9 mouse cellular contexts compared by ENCODE assay signal in genomic region chr5:149411509-149412193, GRCm38 (mm10). TPM values are rescaled to one million over a fixed set of nuclear protein-coding genes. Genes with fewer than 3 reads are reported as not detected.
DNase-seq lines count a peak whose midpoint lies in the region; ATAC-seq lines count a peak whose summit lies in the region.
"Had no signal": no experiment of that assay in that cellular context is flagged by ENCODE, and none has a peak within 500 bp of the region (broad histone marks: within the 10 kb centered on the region; RNA-seq: fewer than 3 reads in every experiment).

Gene Medag, plus strand, starts transcription at chr5:149411749.

- H3K9ac ChIP-seq in hindbrain, embryonic 14.5 days, result peak within 1 kb of the TSS; percentile 52

- ATAC-seq in hindbrain, embryonic 14.5 days (ENCODE audit: low FRiP score), result peak; percentile 51
- peak; percentile 38 for ATAC-seq in megakaryocyte progenitor cell, adult 5-6 weeks (replicated peaks; ENCODE audit: poor library complexity)
- ATAC-seq in erythroblast, adult 5-6 weeks (replicated peaks; ENCODE audit: low FRiP score, poor library complexity, severe bottlenecking), result no peak

- H3K27me3 ChIP-seq in hindbrain, embryonic 14.5 days (ENCODE audit: control insufficient read depth, insufficient read depth, low read length), result 0 out of 2 replicates have a peak, but pooled peaks cover 5% of the 10 kb centered on the region

- H3K4me1 ChIP-seq in hindbrain, embryonic 14.5 days (replicated peaks; ENCODE audit: control insufficient read depth, insufficient read depth, low read length), result peaks cover 17% of the 10 kb centered on the region

- H3K4me3 ChIP-seq in hindbrain, embryonic 14.5 days (replicated peaks; ENCODE audit: low read length), result peak within 1 kb of the TSS; percentile 24

- peak; percentile 66 for DNase-seq in adipocyte (ENCODE audit: low spot score)
- peak; percentile 33 to 74 for DNase-seq in cerebellum, postnatal 4 days (ENCODE audit: low spot score in 2 of 2)
- DNase-seq in gastrocnemius, postnatal 10 days, result peak; percentile 78
- DNase-seq in hindbrain, embryonic 14.5 days (ENCODE audit: low spot score), result peak; percentile 49
- DNase-seq in left cerebral cortex, postnatal 14 days (ENCODE audit: low spot score in 2 of 2), result peak; percentile 55 to 73
- DNase-seq in right cerebral cortex, postnatal 36 days (ENCODE audit: low spot score in 2 of 2), result peak; percentile 58 to 64

- WGBS in hindbrain, embryonic 14.5 days, result 3% methylated on average over 38 of the region's 38 CpGs

- intact Hi-C loops in left cerebral cortex, postnatal 14 days (cut with DNase I), result loop anchor here (2.0 kb wide), 1 partner anchor 29 kb away; no protein-coding TSS in a partner anchor

- H3K4me2 ChIP-seq in hindbrain, embryonic 14.5 days (replicated peaks), result peak within 1 kb of the TSS; percentile 53

- no peaks in the 10 kb centered on the region for H3K9me3 ChIP-seq in hindbrain, embryonic 14.5 days (ENCODE audit: control insufficient read depth, low read length)

- H3K27ac ChIP-seq in hindbrain, embryonic 14.5 days, result peak within 1 kb of the TSS; percentile 55

- no peaks in the 10 kb centered on the region for H3K36me3 ChIP-seq in hindbrain, embryonic 14.5 days (replicated peaks; ENCODE audit: control insufficient read depth, insufficient read depth)

RNA-seq across cellular contexts. Expression of gene Medag, which starts in this region (rescaled TPM):
- 10 to 100 TPM; 19.6 to 21.6 TPM for total RNA-seq in gastrocnemius, postnatal 10 days (2021)
- 2.5 and 4.0 TPM in 2 replicates for polyA plus RNA-seq in hindbrain, embryonic 14.5 days (2014; fragmentation: Nextera tagmentation; extraction: Ambion mirVana)
- 1 to 10 TPM; 6.6 to 8.5 TPM for total RNA-seq in left cerebral cortex, postnatal 14 days (2021)
- total RNA-seq in megakaryocyte progenitor cell, adult 5-6 weeks (2015), result 0.07 TPM in 1 of 2 replicates, not detected in the other
- not detected in 2 replicates for total RNA-seq in megakaryocyte progenitor cell, adult 5-6 weeks (2017)
- total RNA-seq in erythroblast, adult 5-6 weeks (2015; ENCODE audit: low replicate concordance), result not detected in 2 replicates
- not detected in 2 replicates for total RNA-seq in erythroblast, adult 5-6 weeks (2017; ENCODE audit: low replicate concordance)
- total RNA-seq: neutrophil, adult 5-6 weeks had no signal

Comparison
In these comparisons a context has a peak if more than half of its experiments do, and no peak if none do; other contexts are left out.
1. RNA of gene Medag (total RNA-seq): 19.6 to 21.6 TPM in gastrocnemius, postnatal 10 days and 6.6 to 8.5 TPM in left cerebral cortex, postnatal 14 days; 0.07 TPM in megakaryocyte progenitor cell, adult 5-6 weeks and not detected in erythroblast, adult 5-6 weeks; every median in the first group is over 4 times any median in the second.
2. Peak in ATAC-seq in megakaryocyte progenitor cell, adult 5-6 weeks; RNA of the gene not detected or under 1 TPM.
3. Peak in every context shown above with its lines, with median percentiles within 50 percentile points of each other: DNase-seq.